Comparison of ENCODE assay signal across 18 mouse cellular contexts in the genomic region with DNA sequence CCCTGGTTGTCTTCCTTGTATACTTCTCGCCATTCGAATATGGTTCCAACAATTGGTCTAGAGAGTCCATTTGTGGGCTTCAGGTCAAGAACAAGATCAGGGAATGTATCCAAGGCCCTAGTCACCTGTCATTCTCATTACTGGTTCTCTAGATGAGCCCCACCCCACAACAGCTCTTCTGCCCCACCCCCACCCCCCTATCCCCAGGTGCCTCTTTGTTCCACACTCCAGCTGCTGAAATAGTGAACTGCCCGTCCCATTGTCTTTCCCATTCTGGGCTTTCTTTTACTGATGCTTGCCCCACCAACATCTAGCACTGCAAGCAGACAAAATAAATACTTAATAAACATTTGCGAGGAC. TPM values are rescaled to one million over a fixed set of nuclear protein-coding genes. Genes with fewer than 3 reads are reported as not detected.
DNase-seq lines count a peak whose midpoint lies in the region; ATAC-seq and TF ChIP-seq lines count a peak whose summit lies in the region.
"Had no signal": no experiment of that assay in that cellular context is flagged by ENCODE, and none has a peak within 500 bp of the region (broad histone marks: within the 10 kb centered on the region; RNA-seq: fewer than 3 reads in every experiment).

No protein-coding gene starts in this region.

- H3K27ac ChIP-seq in heart, adult 2 months = peak overlapping the region; percentile 74
- H3K27ac ChIP-seq in hindbrain, embryonic 15.5 days (replicated peaks) = no peak overlapping the region
- no peak overlapping the region for H3K27ac ChIP-seq in hindbrain, embryonic 16.5 days (ENCODE audit: low read depth, low read length)
- 0 out of 2 replicates have a peak overlapping the region, but pooled peaks have one; percentile 56 for H3K27ac ChIP-seq in neural tube, embryonic 15.5 days (replicated peaks)
- H3K27ac ChIP-seq: kidney, embryonic 15.5 days; limb, embryonic 13.5 days; midbrain, embryonic 10.5 days had no signal

- TF ChIP-seq EP300 in heart, adult 2 months (IDR thresholded peaks at IDR 0.05; ENCODE audit: insufficient read depth, low read depth, low read length) = no peak

- peaks cover 5% of the 10 kb centered on the region for H3K79me2 ChIP-seq in heart, adult 2 months (replicated peaks; ENCODE audit: control insufficient read depth, insufficient read depth, low read length)

- no peak overlapping the region for H3K9ac ChIP-seq in heart, adult 2 months (ENCODE audit: low read depth, low read length)
- H3K9ac ChIP-seq in hindbrain, embryonic 15.5 days = no peak overlapping the region
- no peak overlapping the region for H3K9ac ChIP-seq in hindbrain, embryonic 16.5 days (ENCODE audit: low read depth, low read length)
- no peak overlapping the region for H3K9ac ChIP-seq in neural tube, embryonic 15.5 days (replicated peaks)
- H3K9ac ChIP-seq: kidney, embryonic 15.5 days; limb, embryonic 13.5 days; lung, embryonic 15.5 days had no signal

- H3K4me3 ChIP-seq in heart, adult 2 months = no peak overlapping the region
- no peak overlapping the region for H3K4me3 ChIP-seq in hindbrain, embryonic 15.5 days
- no peak overlapping the region for H3K4me3 ChIP-seq in hindbrain, embryonic 16.5 days (ENCODE audit: low read length)
- no peak overlapping the region for H3K4me3 ChIP-seq in neural tube, embryonic 15.5 days (replicated peaks)
- H3K4me3 ChIP-seq: kidney, embryonic 15.5 days; limb, embryonic 13.5 days; lung, embryonic 15.5 days; midbrain, embryonic 10.5 days had no signal

- no peak for DNase-seq in heart, adult 2 months
- no peak for DNase-seq in heart, postnatal 10 days
- no peak for DNase-seq in neural tube, embryonic 10.5 days (ENCODE audit: extremely low spot score, low spot score)
- no peak for DNase-seq in spleen, postnatal 10 days (ENCODE audit: low spot score in 2 of 2)
- DNase-seq: adrenal gland, adult 8-10 months; B cell, adult 2 months; cerebellum, adult 8-10 months; gastrocnemius, postnatal 10 days; thymus, postnatal 4 days had no signal

- no peaks in the 10 kb centered on the region for H3K9me3 ChIP-seq in hindbrain, embryonic 15.5 days
- no peaks in the 10 kb centered on the region for H3K9me3 ChIP-seq in hindbrain, embryonic 16.5 days (ENCODE audit: control insufficient read depth, low read length)
- no peaks in the 10 kb centered on the region for H3K9me3 ChIP-seq in neural tube, embryonic 15.5 days (replicated peaks)
- H3K9me3 ChIP-seq: kidney, embryonic 15.5 days; limb, embryonic 13.5 days; lung, embryonic 15.5 days; midbrain, embryonic 10.5 days had no signal

- peak overlapping the region; percentile 20; the same call in 1 of the 2 replicates for H3K4me2 ChIP-seq in hindbrain, embryonic 15.5 days
- H3K4me2 ChIP-seq in hindbrain, embryonic 16.5 days (ENCODE audit: low read length) = no peak overlapping the region
- H3K4me2 ChIP-seq in neural tube, embryonic 15.5 days = no peak overlapping the region
- H3K4me2 ChIP-seq: kidney, embryonic 15.5 days; limb, embryonic 13.5 days; liver, embryonic 11.5 days; lung, embryonic 15.5 days had no signal

- peaks cover 48% of the 10 kb centered on the region for H3K4me1 ChIP-seq in heart, adult 2 months (ENCODE audit: control insufficient read depth, insufficient read depth, low read length)
- peaks cover 82% of the 10 kb centered on the region for H3K4me1 ChIP-seq in hindbrain, embryonic 15.5 days (replicated peaks)
- H3K4me1 ChIP-seq in hindbrain, embryonic 16.5 days (ENCODE audit: control insufficient read depth, insufficient read depth, low read depth, low read length) = peaks cover 57% of the 10 kb centered on the region
- peaks cover 74% of the 10 kb centered on the region for H3K4me1 ChIP-seq in neural tube, embryonic 15.5 days

- TF ChIP-seq POLR2A in heart, adult 2 months (IDR thresholded peaks at IDR 0.05; ENCODE audit: insufficient read depth, low read depth, low read length) = no peak

- 53% methylated on average over 4 of the region's 4 CpGs for WGBS in heart, adult 2 months
- 86% methylated on average over 4 of the region's 4 CpGs for WGBS in hindbrain, embryonic 15.5 days
- WGBS in hindbrain, embryonic 16.5 days = 82% methylated on average over 4 of the region's 4 CpGs
- WGBS in neural tube, embryonic 15.5 days = 82% methylated on average over 4 of the region's 4 CpGs

- H3K36me3 ChIP-seq in heart, adult 2 months (ENCODE audit: control insufficient read depth, insufficient read depth, low read length) = peaks cover 79% of the 10 kb centered on the region
- peaks cover 47% of the 10 kb centered on the region for H3K36me3 ChIP-seq in hindbrain, embryonic 15.5 days
- peaks cover 24% of the 10 kb centered on the region for H3K36me3 ChIP-seq in hindbrain, embryonic 16.5 days (ENCODE audit: control insufficient read depth, insufficient read depth, low read length)
- peaks cover 70% of the 10 kb centered on the region for H3K36me3 ChIP-seq in neural tube, embryonic 15.5 days
- H3K36me3 ChIP-seq: G1E had no signal

- TF ChIP-seq CTCF in heart, adult 2 months (IDR thresholded peaks at IDR 0.05) = no peak

- no peaks in the 10 kb centered on the region for H3K27me3 ChIP-seq in heart, adult 2 months (ENCODE audit: control insufficient read depth, insufficient read depth, low read length)
- H3K27me3 ChIP-seq in hindbrain, embryonic 15.5 days = no peaks in the 10 kb centered on the region
- no peaks in the 10 kb centered on the region for H3K27me3 ChIP-seq in hindbrain, embryonic 16.5 days (replicated peaks; ENCODE audit: control insufficient read depth, insufficient read depth, low read length)
- no peaks in the 10 kb centered on the region for H3K27me3 ChIP-seq in neural tube, embryonic 15.5 days (replicated peaks)
- H3K27me3 ChIP-seq: kidney, embryonic 15.5 days; limb, embryonic 13.5 days; lung, embryonic 15.5 days had no signal

- intact Hi-C loops in heart, adult 2 months (cut with DNase I) = loop anchor here (2.0 to 5.0 kb wide), 5 partner anchors 13 to 259 kb away; no protein-coding TSS in a partner anchor
- intact Hi-C loops in heart, postnatal 10 days (cut with DNase I) = no loop called here

- ATAC-seq in hindbrain, embryonic 15.5 days (ENCODE audit: low FRiP score, low read depth) = no peak
- no peak for ATAC-seq in hindbrain, embryonic 16.5 days
- no peak for ATAC-seq in neural tube, embryonic 15.5 days (ENCODE audit: low FRiP score)

RNA-seq across cellular contexts. Expression of a gene that starts 15.2 kb away (rescaled TPM):
- 10 to 100 TPM; 20.4 to 32.7 TPM for total RNA-seq in heart, adult 2 months (2021)
- 15.4 and 22.7 TPM in 2 replicates for polyA plus RNA-seq in heart, adult 2 months (2012; rRNA removed)
- total RNA-seq in heart, postnatal 10 days (2021) = 10 to 100 TPM; 60.4 to 86.6 TPM
- polyA plus RNA-seq in hindbrain, embryonic 15.5 days (2015; fragmentation: Nextera tagmentation; extraction: Ambion mirVana) = 126 and 136 TPM in 2 replicates
- polyA plus RNA-seq in hindbrain, embryonic 16.5 days (2015; fragmentation: Nextera tagmentation; extraction: Ambion mirVana) = 124 and 142 TPM in 2 replicates
- 119 and 134 TPM in 2 replicates for polyA plus RNA-seq in neural tube, embryonic 15.5 days (2015; fragmentation: Nextera tagmentation; extraction: Ambion mirVana)
- polyA plus RNA-seq: G1E had no signal

Comparison
In these comparisons a context has a peak if more than half of its experiments do, and no peak if none do; other contexts are left out.
1. H3K27ac ChIP-seq: peak in heart, adult 2 months (single experiment) and neural tube, embryonic 15.5 days (single experiment); none in hindbrain, embryonic 15.5 days (single experiment) and hindbrain, embryonic 16.5 days (single experiment).